Mouse (Mus musculus) bone marrow macrophage, adult 2 months (primary cell): Measurements from ENCODE around the gene Myo18b.

Source experiments
- CTCF ChIP-seq: IDR thresholded peaks from 2 replicates; pipeline ENCODE4 v1.5.1; 2012; ENCODE audit warnings: low read depth, mild to moderate bottlenecking, low read length, moderate library complexity
- POLR2A ChIP-seq: IDR thresholded peaks from 2 replicates; pipeline ENCODE4 v1.6.1; 2012; ENCODE audit warnings: mild to moderate bottlenecking, low read depth, low read length, borderline replicate concordance

- no peak for TF ChIP-seq POLR2A
- no peak for TF ChIP-seq CTCF
Observed at GRCm38 (mm10) chr5:112907504-112907903, 11.3 kb upstream of the Myo18b start.
